Mouse (Mus musculus): ENCODE measurements around the gene Tnfrsf1b. TPM values are rescaled to one million over a fixed set of nuclear protein-coding genes. Genes with fewer than 3 reads are reported as not detected.

The Tnfrsf1b gene
- polyA plus RNA-seq, 1 experiment, result 9.7 TPM

GRCm38 (mm10) chr4:145245581-145245980, 1.1 kb downstream of the Tnfrsf1b start:
- H3K36me3 ChIP-seq (ENCODE audit: control insufficient read depth, insufficient read depth), result no peaks in the 10 kb centered on the region
- peaks cover 50% of the 10 kb centered on the region for H3K79me2 ChIP-seq (ENCODE audit: control insufficient read depth, insufficient read depth)
- H3K27me3 ChIP-seq (ENCODE audit: control insufficient read depth, insufficient read depth, insufficient read length), result no peaks in the 10 kb centered on the region
- no peak overlapping the region for H3ac ChIP-seq (ENCODE audit: control insufficient read depth, insufficient read length)
- H3K4me2 ChIP-seq (ENCODE audit: low read depth), result peak overlapping the region; percentile 99
- TF ChIP-seq TCF12 (IDR thresholded peaks at IDR 0.05; ENCODE audit: insufficient read depth, poor library complexity, severe bottlenecking) (no peak), REST (IDR thresholded peaks at IDR 0.05; ENCODE audit: insufficient read depth, insufficient read length) (no peak), MYOD1 (IDR thresholded peaks at IDR 0.05; ENCODE audit: control insufficient read depth in 1 of 3, insufficient read length in 2 of 3, low read depth in 2 of 3) (no peak), USF1 (IDR thresholded peaks at IDR 0.05; ENCODE audit: low read depth) (no peak), POLR2AphosphoS2 (IDR thresholded peaks at IDR 0.05; ENCODE audit: insufficient read length, low read depth) (no peak), E2F4 (IDR thresholded peaks at IDR 0.05; ENCODE audit: insufficient read depth) (no peak), CEBPB (IDR thresholded peaks at IDR 0.05; ENCODE audit: insufficient read depth, poor library complexity, severe bottlenecking) (no peak), MAX (IDR thresholded peaks at IDR 0.05; ENCODE audit: low read depth) (no peak)
- H3K4me3 ChIP-seq, result peak overlapping the region; percentile 59

GRCm38 (mm10) chr4:145244676-145245075, 2.0 kb downstream of the Tnfrsf1b start:
- TF ChIP-seq MYOD1 (IDR thresholded peaks at IDR 0.05; ENCODE audit: control insufficient read depth in 1 of 3, insufficient read length in 2 of 3, low read depth in 2 of 3) (no peak), CEBPB (IDR thresholded peaks at IDR 0.05; ENCODE audit: insufficient read depth, poor library complexity, severe bottlenecking) (no peak), SRF (IDR thresholded peaks at IDR 0.05; ENCODE audit: control insufficient read depth, insufficient read length, low read depth) (no peak), POLR2AphosphoS2 (IDR thresholded peaks at IDR 0.05; ENCODE audit: insufficient read length, low read depth) (no peak), REST (IDR thresholded peaks at IDR 0.05; ENCODE audit: insufficient read depth, insufficient read length) (no peak), MAX (IDR thresholded peaks at IDR 0.05; ENCODE audit: low read depth) (no peak), TCF3 (IDR thresholded peaks at IDR 0.05; ENCODE audit: insufficient read length, low read depth) (no peak), E2F4 (IDR thresholded peaks at IDR 0.05; ENCODE audit: insufficient read depth) (no peak), TCF12 (IDR thresholded peaks at IDR 0.05; ENCODE audit: insufficient read depth, poor library complexity, severe bottlenecking) (no peak), POLR2A (IDR thresholded peaks at IDR 0.05; ENCODE audit: insufficient read length, low read depth) (no peak)

GRCm38 (mm10) chr4:145242719-145243350, 3.8 kb downstream of the Tnfrsf1b start:
- no peak for TF ChIP-seq MYOG (IDR thresholded peaks at IDR 0.05; ENCODE audit: control insufficient read depth in 1 of 3, insufficient read depth in 1 of 3, insufficient read length in 2 of 3, low read depth in 2 of 3)
- Histone ChIP-seq H3K79me2 (ENCODE audit: control insufficient read depth, insufficient read depth) (peaks cover 61% of the 10 kb centered on the region), H3K4me3 (no peak overlapping the region), H3K4me2 (ENCODE audit: low read depth) (no peak overlapping the region), H3ac (ENCODE audit: control insufficient read depth, insufficient read length) (no peak overlapping the region), H3K27me3 (ENCODE audit: control insufficient read depth, insufficient read depth, insufficient read length) (no peaks in the 10 kb centered on the region), H3K36me3 (ENCODE audit: control insufficient read depth, insufficient read depth) (no peaks in the 10 kb centered on the region)

More at GRCm38 (mm10) chr4:145244676-145245075, 2.0 kb downstream of the Tnfrsf1b start:
- Histone ChIP-seq H3K79me2 (ENCODE audit: control insufficient read depth, insufficient read depth) (peaks cover 50% of the 10 kb centered on the region), H3ac (ENCODE audit: control insufficient read depth, insufficient read length) (no peak overlapping the region), H3K4me2 (ENCODE audit: low read depth) (peak overlapping the region; percentile 99), H3K36me3 (ENCODE audit: control insufficient read depth, insufficient read depth) (no peaks in the 10 kb centered on the region), H3K4me3 (no peak overlapping the region), H3K27me3 (ENCODE audit: control insufficient read depth, insufficient read depth, insufficient read length) (no peaks in the 10 kb centered on the region)

DNA sequence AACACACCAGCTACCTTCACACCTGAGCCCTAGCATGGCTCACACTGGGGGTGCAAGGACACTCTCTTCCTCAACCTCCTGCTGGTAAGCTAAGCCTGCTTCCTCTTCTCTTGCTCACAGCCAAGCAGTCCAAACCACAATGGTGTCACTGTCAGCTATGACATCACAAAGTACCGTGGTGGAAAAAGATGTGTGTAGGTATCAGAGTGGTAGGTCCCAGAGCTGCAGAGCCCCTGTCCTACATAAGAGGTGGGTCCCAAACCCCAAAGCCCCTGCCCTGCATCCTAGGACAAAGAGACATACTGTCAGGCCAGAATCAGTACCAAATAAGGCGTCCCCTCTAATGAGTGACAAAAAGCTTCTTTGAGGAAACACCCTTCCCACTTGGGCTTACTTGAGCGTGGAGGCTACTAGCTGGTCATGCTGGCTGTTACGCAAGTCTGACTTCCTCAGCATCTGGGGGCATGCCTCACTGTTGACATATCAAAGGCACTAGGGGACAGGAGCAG, 5.9 kb downstream of the Tnfrsf1b start:
- H3K36me3 ChIP-seq (ENCODE audit: control insufficient read depth, insufficient read depth), result no peaks in the 10 kb centered on the region
- no peak overlapping the region for H3ac ChIP-seq (ENCODE audit: control insufficient read depth, insufficient read length)
- peak overlapping the region; percentile 3 for H3K4me2 ChIP-seq (ENCODE audit: low read depth)
- no peak overlapping the region for H3K4me3 ChIP-seq
- no peak for TF ChIP-seq POLR2A (IDR thresholded peaks at IDR 0.05; ENCODE audit: insufficient read length, low read depth)
- TF ChIP-seq TCF3 (IDR thresholded peaks at IDR 0.05; ENCODE audit: insufficient read length, low read depth), result no peak
- TF ChIP-seq TCF12 (IDR thresholded peaks at IDR 0.05; ENCODE audit: insufficient read depth, poor library complexity, severe bottlenecking), result no peak
- TF ChIP-seq POLR2AphosphoS2 (IDR thresholded peaks at IDR 0.05; ENCODE audit: insufficient read length, low read depth), result no peak
- no peak for TF ChIP-seq MYOD1 (IDR thresholded peaks at IDR 0.05; ENCODE audit: control insufficient read depth in 1 of 3, insufficient read length in 2 of 3, low read depth in 2 of 3)
- no peak for TF ChIP-seq MAX (IDR thresholded peaks at IDR 0.05; ENCODE audit: low read depth)
- TF ChIP-seq REST (IDR thresholded peaks at IDR 0.05; ENCODE audit: insufficient read depth, insufficient read length), result no peak
- no peak for TF ChIP-seq CEBPB (IDR thresholded peaks at IDR 0.05; ENCODE audit: insufficient read depth, poor library complexity, severe bottlenecking)
- no peak for TF ChIP-seq E2F4 (IDR thresholded peaks at IDR 0.05; ENCODE audit: insufficient read depth)
- TF ChIP-seq USF1 (IDR thresholded peaks at IDR 0.05; ENCODE audit: low read depth), result no peak
- TF ChIP-seq SRF (IDR thresholded peaks at IDR 0.05; ENCODE audit: control insufficient read depth, insufficient read length, low read depth), result no peak
- TF ChIP-seq MYOG (IDR thresholded peaks at IDR 0.05; ENCODE audit: control insufficient read depth in 1 of 3, insufficient read depth in 1 of 3, insufficient read length in 2 of 3, low read depth in 2 of 3), result no peak
- no peaks in the 10 kb centered on the region for H3K27me3 ChIP-seq (ENCODE audit: control insufficient read depth, insufficient read depth, insufficient read length)
- H3K79me2 ChIP-seq (ENCODE audit: control insufficient read depth, insufficient read depth), result peaks cover 69% of the 10 kb centered on the region
